Mouse (Mus musculus) CH12.LX (cell line): ENCODE results near the gene Rhoa. TPM values are rescaled to one million over a fixed set of nuclear protein-coding genes. Genes with fewer than 3 reads are reported as not detected.

Source experiments
- DNase-seq: peaks from one replicate; pipeline ENCODE4 v3.0.0-alpha.2; 2013; ENCODE audit errors: extremely low read depth
- H3K27ac ChIP-seq: 2 replicates; pipeline ENCODE4 v1.5.1; 2012; ENCODE audit warnings: low read depth, mild to moderate bottlenecking, control low read depth, moderate library complexity; ENCODE audit not compliant: insufficient read depth
- H3K27me3 ChIP-seq: replicated peaks from 2 replicates; pipeline ENCODE3; 2012; ENCODE audit warnings: inconsistent platforms
- H3K36me3 ChIP-seq, 2 experiments: replicated peaks in 1 of 2; 2 replicates each; pipeline versions ENCODE3 to v1.6.1; 2012; ENCODE audit warnings: inconsistent platforms in 1 of 2, low read length in 1 of 2, mild to moderate bottlenecking in 1 of 2, mixed read lengths in 1 of 2, moderate library complexity in 1 of 2; ENCODE audit not compliant: control insufficient read depth in 1 of 2, insufficient read depth in 1 of 2
- H3K4me1 ChIP-seq, 2 experiments: 2 replicates each; pipeline ENCODE4 v1.6.1; 2012; ENCODE audit warnings: inconsistent platforms in 1 of 2, moderate library complexity in 1 of 2; ENCODE audit not compliant: insufficient read depth in 2 of 2, control insufficient read depth in 1 of 2
- H3K4me2 ChIP-seq: 2 replicates; pipeline ENCODE4 v1.6.1; 2012; ENCODE audit warnings: low read depth, mild to moderate bottlenecking, control low read depth; ENCODE audit not compliant: poor library complexity, insufficient read depth, severe bottlenecking
- H3K4me3 ChIP-seq, 3 experiments: fragments of 150-350 bp in 1 of 3; sonication (generic) in 1 of 3; replicated peaks in 1 of 3; 2 replicates each; pipeline versions ENCODE3 to v1.5.1; 2011 to 2012; ENCODE audit warnings: low read depth in 2 of 3, low read length in 2 of 3, mild to moderate bottlenecking in 2 of 3, moderate library complexity in 2 of 3, control low read depth in 1 of 3, improper control_type of control experiment in 1 of 3, inconsistent platforms in 1 of 3, mixed read lengths in 1 of 3; ENCODE audit not compliant: poor library complexity in 1 of 3
- H3K79me2 ChIP-seq: replicated peaks from 2 replicates; pipeline ENCODE4 v1.6.1; 2012; ENCODE audit warnings: mild to moderate bottlenecking, moderate library complexity; ENCODE audit not compliant: control insufficient read depth, poor library complexity, insufficient read depth, severe bottlenecking; ENCODE audit errors: extremely low read depth
- H3K9ac ChIP-seq: 2 replicates; pipeline ENCODE4 v1.6.1; 2012; ENCODE audit warnings: low read depth, mild to moderate bottlenecking, control low read depth, moderate library complexity; ENCODE audit not compliant: insufficient read depth
- H3K9me3 ChIP-seq: replicated peaks from 2 replicates; pipeline ENCODE3; 2012; ENCODE audit warnings: low read length, inconsistent platforms, mixed read lengths
- CHD1 ChIP-seq: IDR thresholded peaks from 2 replicates; pipeline ENCODE4 v1.6.1; 2012; ENCODE audit warnings: low read depth, low read length, improper control_type of control experiment, inconsistent platforms
- CTCF ChIP-seq, 2 experiments: IDR thresholded peaks in 1 of 2; conservative IDR thresholded peaks in 1 of 2; 2 replicates each; pipeline ENCODE4 v1.5.1; 2011 to 2012; ENCODE audit warnings: low read depth in 2 of 2, low read length in 2 of 2, improper control_type of control experiment in 1 of 2, inconsistent platforms in 1 of 2, mild to moderate bottlenecking in 1 of 2, moderate library complexity in 1 of 2
- ELF1 ChIP-seq: IDR thresholded peaks from 2 replicates; pipeline ENCODE4 v1.6.1; 2014; ENCODE audit warnings: low read depth, mild to moderate bottlenecking, inconsistent platforms, low read length, improper control_type of control experiment
- EP300 ChIP-seq: IDR thresholded peaks from 2 replicates; pipeline ENCODE4 v1.6.1; 2011; ENCODE audit warnings: low read length, improper control_type of control experiment
- GABPA ChIP-seq: IDR thresholded peaks from 2 replicates; pipeline ENCODE4 v1.6.1; 2012; ENCODE audit warnings: low read depth, low read length, improper control_type of control experiment, inconsistent platforms; ENCODE audit not compliant: insufficient replicate concordance
- HCFC1 ChIP-seq: IDR thresholded peaks from 2 replicates; pipeline ENCODE4 v1.6.1; 2012; ENCODE audit warnings: low read depth, mild to moderate bottlenecking, inconsistent platforms, low read length, improper control_type of control experiment
- IRF4 ChIP-seq: IDR thresholded peaks from 2 replicates; pipeline ENCODE4 v1.6.1; 2014; ENCODE audit warnings: low read depth, mild to moderate bottlenecking, inconsistent platforms, low read length, improper control_type of control experiment
- JUN ChIP-seq: IDR thresholded peaks from 2 replicates; pipeline ENCODE4 v1.6.1; 2011; ENCODE audit warnings: low read depth, mild to moderate bottlenecking, low read length, improper control_type of control experiment, moderate library complexity; ENCODE audit not compliant: insufficient read depth
- JUND ChIP-seq: conservative IDR thresholded peaks from 2 replicates; pipeline ENCODE4 v1.6.1; 2011; ENCODE audit warnings: low read depth, low read length, improper control_type of control experiment
- KAT2A ChIP-seq: IDR thresholded peaks from 2 replicates; pipeline ENCODE4 v1.6.1; 2012; ENCODE audit warnings: low read length, improper control_type of control experiment, inconsistent platforms; ENCODE audit not compliant: insufficient replicate concordance
- MAFK ChIP-seq: IDR thresholded peaks from 2 replicates; pipeline ENCODE4 v1.6.1; 2011; ENCODE audit warnings: low read length, improper control_type of control experiment; ENCODE audit not compliant: insufficient replicate concordance
- MAX ChIP-seq: IDR thresholded peaks from 2 replicates; pipeline ENCODE4 v1.6.1; 2011; ENCODE audit warnings: low read length, improper control_type of control experiment
- MAZ ChIP-seq: IDR thresholded peaks from 2 replicates; pipeline ENCODE4 v1.6.1; 2012; ENCODE audit warnings: low read depth, mild to moderate bottlenecking, inconsistent platforms, low read length, improper control_type of control experiment, moderate library complexity
- MEF2A ChIP-seq: IDR thresholded peaks from 2 replicates; pipeline ENCODE4 v1.6.1; 2014; ENCODE audit warnings: low read depth, mild to moderate bottlenecking, inconsistent platforms, low read length, improper control_type of control experiment, borderline replicate concordance
- MXI1 ChIP-seq: IDR thresholded peaks from 2 replicates; pipeline ENCODE4 v1.6.1; 2011; ENCODE audit warnings: mild to moderate bottlenecking, low read depth, low read length, improper control_type of control experiment
- MYC ChIP-seq: IDR thresholded peaks from 2 replicates; pipeline ENCODE4 v1.6.1; 2011; ENCODE audit warnings: low read depth, mild to moderate bottlenecking, improper control_type of control experiment, low read length
- POLR2A ChIP-seq: IDR thresholded peaks from 2 replicates; pipeline ENCODE4 v1.6.1; 2011; ENCODE audit warnings: low read depth, mild to moderate bottlenecking, improper control_type of control experiment, low read length
- RAD21 ChIP-seq: IDR thresholded peaks from 2 replicates; pipeline ENCODE4 v1.6.1; 2011; ENCODE audit warnings: low read depth, mild to moderate bottlenecking, low read length, improper control_type of control experiment, moderate library complexity
- RCOR1 ChIP-seq: conservative IDR thresholded peaks from 2 replicates; pipeline ENCODE4 v1.6.1; 2012; ENCODE audit warnings: low read depth, mild to moderate bottlenecking, inconsistent platforms, low read length, improper control_type of control experiment
- SIN3A ChIP-seq: IDR thresholded peaks from 2 replicates; pipeline ENCODE4 v1.6.1; 2012; ENCODE audit warnings: low read length, improper control_type of control experiment, inconsistent platforms
- TBP ChIP-seq: conservative IDR thresholded peaks from 2 replicates; pipeline ENCODE4 v1.6.1; 2011; ENCODE audit warnings: low read depth, low read length, improper control_type of control experiment
- TCF12 ChIP-seq: IDR thresholded peaks from 2 replicates; pipeline ENCODE4 v1.6.1; 2014; ENCODE audit warnings: low read depth, mild to moderate bottlenecking, inconsistent platforms, low read length, improper control_type of control experiment
- UBTF ChIP-seq: IDR thresholded peaks from 2 replicates; pipeline ENCODE4 v1.6.1; 2012; ENCODE audit warnings: low read depth, mild to moderate bottlenecking, inconsistent platforms, low read length, improper control_type of control experiment, moderate library complexity
- USF1 ChIP-seq: IDR thresholded peaks from 2 replicates; pipeline ENCODE4 v1.6.1; 2014; ENCODE audit warnings: low read depth, mild to moderate bottlenecking, inconsistent platforms, low read length, improper control_type of control experiment
- ZC3H11A ChIP-seq: IDR thresholded peaks from 2 replicates; pipeline ENCODE4 v1.6.1; 2012; ENCODE audit warnings: low read depth, mild to moderate bottlenecking, inconsistent platforms, low read length, improper control_type of control experiment
- ZKSCAN1 ChIP-seq: IDR thresholded peaks from 2 replicates; pipeline ENCODE4 v1.6.1; 2012; ENCODE audit warnings: low read depth, inconsistent platforms, low read length, improper control_type of control experiment, borderline replicate concordance
- ZMIZ1 ChIP-seq: IDR thresholded peaks from 2 replicates; pipeline ENCODE4 v1.6.1; 2012; ENCODE audit warnings: low read depth, mild to moderate bottlenecking, inconsistent platforms, low read length, improper control_type of control experiment
- ZNF384 ChIP-seq: IDR thresholded peaks from 2 replicates; pipeline ENCODE4 v1.6.1; 2012; ENCODE audit warnings: low read depth, low read length, improper control_type of control experiment, inconsistent platforms
- dilution Hi-C: fragments of 300-500 bp; cut with MboI; formaldehyde crosslinking; loops from 2 replicates; pipeline ENCODE4 v1.14.3; 2020; ENCODE audit warnings: low sequenced_read_pairs; ENCODE audit not compliant: extremely low pct_unique_long_range_greater_than_20kb, extremely low pct_ligation_motif_present
- in situ Hi-C: fragments of 300-500 bp; cut with MboI; formaldehyde crosslinking; loops from 3 replicates; pipeline ENCODE4 v1.14.3; 2019; ENCODE audit warnings: low sequenced_read_pairs, low pct_ligation_motif_present, low pct_unique_long_range_greater_than_20kb, mixed read lengths
- polyA plus RNA-seq: library from polyadenylated mRNA; unstranded; fragments of >175 nt; gene quantifications from 2 replicates; pipeline ENCODE4 v1.2.1, GENCODE M21; 2012; ENCODE audit warnings: low read depth; ENCODE audit not compliant: insufficient read length
- total RNA-seq, 2 experiments: library from RNA; depleted of rRNA; stranded (reverse); fragments of 300-350 nt in 1 of 2; fragments of >200 nt in 1 of 2; gene quantifications; 2 replicates each; pipeline ENCODE4 v1.2.3; 2012 to 2014

The Rhoa gene
- total and polyA plus RNA-seq, 3 experiments: 84.0 to 308 (median 243) TPM

- no peak for TF ChIP-seq EP300
- peak; percentile 84 for TF ChIP-seq MXI1
- no peak for TF ChIP-seq MAX
- no peak for TF ChIP-seq JUN
- TF ChIP-seq MAFK: no peak
- no peak for TF ChIP-seq MYC
- TF ChIP-seq ZNF384: no peak
- no peak for TF ChIP-seq IRF4
- TF ChIP-seq MEF2A: peak; percentile 50; the same call in 1 of the 2 replicates
- TF ChIP-seq ELF1: peak; percentile 77
- TF ChIP-seq HCFC1: peak; percentile 49
- TF ChIP-seq TCF12: peak; percentile 68; the same call in 1 of the 2 replicates
- peak; percentile 40 for TF ChIP-seq SIN3A
- no peak; the same call in 1 of the 2 replicates for TF ChIP-seq POLR2A
- 0 out of 2 replicates have a peak, but pooled peaks have one; percentile 41 for TF ChIP-seq KAT2A
- no peak; the same call in 1 of the 2 replicates for TF ChIP-seq CHD1
- TF ChIP-seq UBTF: peak; percentile 99
- TF ChIP-seq ZC3H11A: no peak
- Histone ChIP-seq H3K36me3 (peaks cover 14 to 35% of the 10 kb centered on the region in 2 experiments), H3K4me1 (peaks cover 5 to 55% of the 10 kb centered on the region in 2 experiments; a peak in 3 of 4 replicates), H3K9ac (peak overlapping the region; percentile 78), H3K27me3 (no peaks in the 10 kb centered on the region), H3K4me3 (peak overlapping the region; percentile 68 to 80 (median 71)), H3K9me3 (no peaks in the 10 kb centered on the region), H3K27ac (peak overlapping the region; percentile 90), H3K4me2 (no peak overlapping the region), H3K79me2 (peaks cover 43% of the 10 kb centered on the region)
- dilution Hi-C loops: no loop called here
- in situ Hi-C loops: no loop called here
- peak; percentile 72 for DNase-seq
These were observed 647 bp downstream of the Rhoa start for GRCm38 (mm10) chr9:108306571-108306980.

DNA sequence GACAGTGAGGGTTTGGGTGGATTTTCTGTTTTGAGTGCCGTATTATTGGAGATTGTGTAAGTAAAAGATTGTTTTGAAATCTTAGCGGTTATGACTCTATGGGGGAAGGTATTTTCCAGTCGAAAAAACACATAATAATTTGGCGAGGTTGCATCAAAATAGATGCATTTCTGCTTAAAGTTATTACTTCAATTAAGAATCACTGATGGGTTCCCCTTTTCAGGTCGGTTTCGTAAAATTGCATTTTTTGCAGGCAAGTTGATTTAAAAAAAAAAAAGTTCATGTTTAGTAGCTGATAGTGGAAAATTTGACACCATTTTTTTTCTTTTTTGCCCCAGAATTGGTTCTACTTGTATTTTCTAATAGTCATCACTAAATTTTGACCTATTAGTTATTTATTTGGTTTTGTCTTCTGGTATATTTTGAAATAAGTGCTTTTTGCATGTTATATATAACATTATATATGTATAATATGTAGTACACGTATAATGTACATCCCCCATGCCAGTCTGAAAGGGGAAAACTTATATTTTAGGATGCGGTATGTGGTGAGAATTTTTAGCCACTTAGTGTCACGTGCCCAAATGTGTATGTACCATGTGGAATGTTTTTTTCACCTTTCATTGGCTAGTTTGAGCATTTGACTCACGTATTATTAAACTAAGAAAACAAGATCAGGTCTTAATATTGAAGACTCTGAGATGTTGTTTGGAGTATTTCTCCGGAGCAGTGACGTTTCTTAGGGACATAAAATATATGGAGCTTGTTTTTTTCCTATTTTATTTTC, 1.3 kb downstream of the Rhoa start:
- Histone ChIP-seq H3K79me2 (peaks cover 50% of the 10 kb centered on the region), H3K27me3 (no peaks in the 10 kb centered on the region), H3K27ac (peak overlapping the region; percentile 90), H3K4me3 (peak overlapping the region; percentile 68 to 76 (median 71)), H3K36me3 (peaks cover 13 to 35% of the 10 kb centered on the region in 2 experiments), H3K9ac (peak overlapping the region; percentile 78), H3K4me1 (peaks cover 5 to 58% of the 10 kb centered on the region in 2 experiments; a peak in 3 of 4 replicates), H3K9me3 (no peaks in the 10 kb centered on the region), H3K4me2 (peak overlapping the region; percentile 97)
- dilution Hi-C loops (no loop called here), in situ Hi-C loops (no loop called here)
- DNase-seq: peak; percentile 49
- TF ChIP-seq RCOR1: no peak
- TF ChIP-seq JUN: no peak; the same call in 1 of the 2 replicates
- peak; percentile 83; the same call in 1 of the 2 replicates for TF ChIP-seq MAX
- TF ChIP-seq RAD21: no peak
- TF ChIP-seq MAZ: no peak
- TF ChIP-seq CTCF (conservative IDR thresholded peaks at IDR 0.05 in 1 of 2, IDR thresholded peaks at IDR 0.05 in 1 of 2; ENCODE audit: low read depth in 2 of 2, low read length in 2 of 2): no peak
- TF ChIP-seq TCF12: no peak
- TF ChIP-seq MEF2A: no peak
- no peak; the same call in 1 of the 2 replicates for TF ChIP-seq JUND
- TF ChIP-seq MXI1: peak; percentile 39; the same call in 1 of the 2 replicates
- TF ChIP-seq ZC3H11A: no peak
- peak; percentile 68 for TF ChIP-seq USF1
- TF ChIP-seq MYC: peak; percentile 70; the same call in 1 of the 2 replicates
- TF ChIP-seq ZMIZ1: no peak
- TF ChIP-seq SIN3A: no peak; the same call in 1 of the 2 replicates
- no peak for TF ChIP-seq GABPA
- TF ChIP-seq IRF4: no peak
- TF ChIP-seq TBP: no peak
- no peak for TF ChIP-seq KAT2A
- no peak for TF ChIP-seq MAFK
- TF ChIP-seq ZKSCAN1: no peak
